Mouse (Mus musculus): ENCODE measurements around the gene Smad6. TPM values are rescaled to one million over a fixed set of nuclear protein-coding genes. Genes with fewer than 3 reads are reported as not detected.

Smad6 gene
- total RNA-seq, 2 experiments from 2014 or later, result 2.2 to 5.7 TPM

GRCm38 (mm10) chr9:63912051-63912450 is 109.8 kb downstream of the Smad6 start:
- TF ChIP-seq CTCF (IDR thresholded peaks at IDR 0.05), result no peak
- no peak for DNase-seq
- H3K4me3 ChIP-seq, result no peak overlapping the region
- intact Hi-C loops (cut with DNase I), result no loop called here
- no peak overlapping the region for H3K27ac ChIP-seq

GRCm38 (mm10) chr9:63909618-63910017 is 112.2 kb downstream of the Smad6 start:
- peak; percentile 82 for DNase-seq
- peak; percentile 73 for TF ChIP-seq CTCF (IDR thresholded peaks at IDR 0.05)
- H3K4me3 ChIP-seq, result no peak overlapping the region
- no peak overlapping the region for H3K27ac ChIP-seq
- intact Hi-C loops (cut with DNase I), result no loop called here

- intact Hi-C loops (cut with DNase I), result no loop called here
- no peak for DNase-seq
- no peak for TF ChIP-seq CTCF (IDR thresholded peaks at IDR 0.05)
Observed at GRCm38 (mm10) chr9:63904543-63904942, 117.3 kb downstream of the Smad6 start.

More at GRCm38 (mm10) chr9:63904543-63904942, 117.3 kb downstream of the Smad6 start:
- H3K4me3 ChIP-seq, result no peak overlapping the region
- no peak overlapping the region for H3K27ac ChIP-seq

Other genes starting within 250 kb of the Smad6 start
- under 1 TPM in 1 of 2 experiments, not detected in 1; 0.28 TPM for gene Lctl, start 95.1 kb upstream of the Smad6 start, total RNA-seq (2021)
- gene Zwilch, start 151.0 kb upstream of the Smad6 start, total RNA-seq (2021), result under 1 TPM; 0.41 to 0.42 TPM
- gene Rpl4, start 151.3 kb upstream of the Smad6 start, total RNA-seq (2021), result 100 to 1,000 TPM; 601 to 627 TPM
- 10 to 100 TPM; 19.3 to 24.4 TPM for gene Snapc5, start 157.2 kb upstream of the Smad6 start, total RNA-seq (2021)
- 1 to 10 TPM; 1.3 to 1.9 TPM for gene Uchl4, start 213.1 kb upstream of the Smad6 start, total RNA-seq (2021)
- gene Map2k1, start 231.6 kb upstream of the Smad6 start, total RNA-seq (2021), result 10 to 100 TPM; 52.8 to 55.7 TPM